Mouse (Mus musculus) intestine, postnatal 0 days (tissue): ENCODE measurements around the gene Cgas. TPM values are rescaled to one million over a fixed set of nuclear protein-coding genes. Genes with fewer than 3 reads are reported as not detected.

Experiments
- ATAC-seq: fragments of 200-750 bp; cut with Nextera tagmentation; 2 replicates; pipeline ENCODE4 v1.8.0; 2017; ENCODE audit warnings: mild to moderate bottlenecking, moderate TSS enrichment, moderate library complexity
- H3K27ac ChIP-seq: fragments of 300-500 bp; sonication (generic); 2 replicates; pipeline ENCODE4 v1.5.1; 2014; ENCODE audit warnings: mild to moderate bottlenecking, low read depth, low read length, moderate library complexity
- H3K27me3 ChIP-seq: fragments of 300-500 bp; sonication (generic); replicated peaks from 2 replicates; pipeline ENCODE4 v1.6.1; 2014; ENCODE audit warnings: low read length, mixed read lengths; ENCODE audit not compliant: control insufficient read depth, insufficient read depth
- H3K36me3 ChIP-seq: fragments of 300-500 bp; sonication (generic); 2 replicates; pipeline ENCODE4 v1.6.1; 2014; ENCODE audit warnings: mild to moderate bottlenecking, moderate library complexity; ENCODE audit not compliant: control insufficient read depth, insufficient read depth
- H3K4me1 ChIP-seq: fragments of 300-500 bp; sonication (generic); replicated peaks from 2 replicates; pipeline ENCODE4 v1.6.1; 2014; ENCODE audit warnings: antibody characterized with exemption, low read length, mixed read lengths; ENCODE audit not compliant: control insufficient read depth, insufficient read depth
- H3K4me2 ChIP-seq: fragments of 300-500 bp; sonication (generic); replicated peaks from 2 replicates; pipeline ENCODE4 v1.6.1; 2014; ENCODE audit warnings: low read depth, mild to moderate bottlenecking, moderate library complexity
- H3K4me3 ChIP-seq: fragments of 300-500 bp; sonication (generic); 2 replicates; pipeline ENCODE4 v1.5.1; 2014; ENCODE audit warnings: low read depth, low read length
- H3K9ac ChIP-seq: fragments of 300-500 bp; sonication (generic); 2 replicates; pipeline ENCODE4 v1.6.1; 2014; ENCODE audit warnings: mild to moderate bottlenecking, low read depth, low read length
- H3K9me3 ChIP-seq: fragments of 300-500 bp; sonication (generic); 2 replicates; pipeline ENCODE4 v1.6.1; 2016; ENCODE audit warnings: mixed run types; ENCODE audit not compliant: control insufficient read depth
- CTCF ChIP-seq: sonication (generic); IDR thresholded peaks from 2 replicates; pipeline ENCODE4 v1.5.1; 2016; ENCODE audit warnings: low read depth, mild to moderate bottlenecking, control low read depth, antibody characterized with exemption, moderate library complexity
- WGBS: fragments of 180-500 bp; shearing (Covaris S2); extraction: QIAGEN DNeasy Blood & Tissue Kit; methylation state at CpG from one replicate; pipeline ENCODE4 v1.1.7; 2014; 5-methylcytosine and 5-hydroxymethylcytosine counted together
- polyA plus RNA-seq: library from polyadenylated mRNA; unstranded; fragments of >200 nt; fragmentation: Nextera tagmentation; extraction: Ambion mirVana; gene quantifications from 2 replicates; pipeline ENCODE4 v1.2.1, GENCODE M21; 2015

The Cgas gene
- polyA plus RNA-seq, 1 experiment from 2014 or later: 0.96 TPM

DNA sequence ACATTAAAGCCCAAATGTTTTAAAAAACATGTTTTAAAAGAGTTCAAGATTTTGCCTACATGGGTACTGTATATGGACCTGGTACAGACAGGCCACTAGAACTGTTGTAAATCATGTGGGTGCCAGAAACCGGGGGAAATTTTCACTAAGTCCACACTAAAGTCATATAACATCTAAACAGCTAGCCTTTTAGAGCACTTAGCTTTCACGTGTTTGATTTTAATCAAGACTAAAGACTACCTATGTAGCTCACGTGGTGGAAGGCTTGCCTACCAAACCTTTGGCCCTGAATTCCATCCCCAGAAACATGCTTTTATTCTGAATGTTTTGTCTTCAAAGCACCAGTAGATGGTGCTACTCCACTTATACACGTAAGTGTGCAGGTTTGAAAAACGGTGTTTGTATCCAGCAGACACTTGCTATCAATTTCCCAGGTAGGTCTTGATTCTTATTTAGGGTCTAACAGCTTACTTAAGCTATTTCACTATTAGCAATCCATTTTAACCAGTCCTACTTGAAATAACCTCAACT lies 34.0 kb upstream of the Cgas start:
- H3K27ac ChIP-seq: no peak overlapping the region
- ATAC-seq: peak; percentile 4; the same call in 1 of the 2 replicates
- peak; percentile 80 for TF ChIP-seq CTCF

DNA sequence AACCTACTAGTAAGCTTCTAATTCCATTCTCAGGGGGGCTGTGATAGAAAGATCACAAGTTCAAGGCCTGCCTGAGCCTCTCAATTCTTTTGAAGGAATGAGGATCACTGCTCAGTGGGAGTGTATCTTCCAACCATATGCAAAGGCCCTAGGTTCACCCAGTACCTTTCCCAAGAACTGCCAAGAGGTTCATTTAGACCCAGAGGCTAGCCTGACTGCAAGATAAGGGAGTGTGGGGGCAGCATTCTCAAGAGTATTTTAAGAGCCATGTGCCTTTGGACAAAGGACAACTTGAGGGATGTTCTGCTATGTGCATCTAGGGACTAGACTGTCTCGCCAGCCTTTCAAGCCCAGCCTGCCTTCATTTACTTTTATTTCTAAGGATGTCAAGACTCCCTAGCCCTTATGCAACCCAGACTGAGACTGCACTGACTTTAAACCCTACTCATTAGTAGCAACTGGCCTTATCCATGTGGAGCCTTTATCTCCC lies 33.5 kb upstream of the Cgas start:
- Histone ChIP-seq H3K4me3 (no peak overlapping the region), H3K4me2 (no peak overlapping the region), H3K4me1 (no peaks in the 10 kb centered on the region), H3K9me3 (no peaks in the 10 kb centered on the region), H3K27ac (no peak overlapping the region), H3K27me3 (no peaks in the 10 kb centered on the region), H3K36me3 (peaks cover 36% of the 10 kb centered on the region), H3K9ac (no peak overlapping the region)
- no peak for ATAC-seq
- WGBS: 30% methylated on average over 1 of the region's 1 CpGs
- TF ChIP-seq CTCF: no peak

More for the DNA sequence above, 34.0 kb upstream of the Cgas start:
- Histone ChIP-seq H3K9ac (no peak overlapping the region), H3K4me1 (no peaks in the 10 kb centered on the region), H3K4me2 (no peak overlapping the region), H3K36me3 (peaks cover 33% of the 10 kb centered on the region), H3K27me3 (no peaks in the 10 kb centered on the region), H3K4me3 (no peak overlapping the region), H3K9me3 (no peaks in the 10 kb centered on the region)
- 6% methylated on average over 5 of the region's 5 CpGs for WGBS

DNA sequence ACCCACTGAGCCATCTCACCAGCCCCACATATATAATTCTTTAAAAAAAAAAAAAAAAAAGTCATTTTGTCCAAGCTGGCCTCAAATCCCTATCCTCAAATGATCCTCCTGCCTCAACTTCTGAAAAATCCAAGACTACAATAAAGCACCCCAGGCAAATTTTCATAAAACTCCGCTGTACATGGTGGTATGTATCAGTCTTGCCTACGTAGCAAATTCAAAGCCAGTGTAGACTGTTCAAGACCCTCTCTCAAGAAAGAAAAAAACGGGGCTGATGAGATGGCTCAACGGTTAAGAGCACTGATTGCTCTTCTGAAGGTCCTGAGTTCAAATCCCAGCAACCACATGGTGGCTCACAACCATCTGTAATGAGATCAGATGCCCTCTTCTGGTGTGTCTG lies 32.8 kb upstream of the Cgas start:
- Histone ChIP-seq H3K9me3 (no peaks in the 10 kb centered on the region), H3K27ac (no peak overlapping the region), H3K4me3 (no peak overlapping the region), H3K4me1 (no peaks in the 10 kb centered on the region), H3K4me2 (no peak overlapping the region), H3K27me3 (no peaks in the 10 kb centered on the region), H3K36me3 (peaks cover 41% of the 10 kb centered on the region), H3K9ac (no peak overlapping the region)
- 83% methylated on average over 4 of the region's 4 CpGs for WGBS
- TF ChIP-seq CTCF: no peak
- no peak for ATAC-seq

DNA sequence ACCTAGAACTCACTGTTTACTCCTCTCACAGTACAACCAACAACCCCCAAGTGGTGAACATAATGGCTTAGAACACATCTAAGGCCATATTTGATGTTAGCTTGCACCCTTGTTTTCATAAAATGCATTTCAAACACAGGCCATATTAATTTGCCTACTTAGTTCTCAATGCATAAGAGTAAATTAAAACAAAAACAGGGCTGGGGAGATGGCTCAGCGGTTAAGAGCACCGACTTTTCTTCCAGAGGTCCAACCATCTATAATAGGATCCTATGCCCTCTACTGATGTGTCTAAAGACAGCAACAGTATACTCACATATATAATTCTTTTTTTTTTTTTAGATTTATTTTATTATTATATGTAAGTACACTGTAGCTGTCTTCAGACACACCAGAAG lies 32.3 kb upstream of the Cgas start:
- Histone ChIP-seq H3K36me3 (peaks cover 45% of the 10 kb centered on the region), H3K9me3 (no peaks in the 10 kb centered on the region), H3K4me2 (no peak overlapping the region), H3K27me3 (no peaks in the 10 kb centered on the region), H3K27ac (no peak overlapping the region), H3K4me3 (no peak overlapping the region), H3K9ac (no peak overlapping the region), H3K4me1 (no peaks in the 10 kb centered on the region)
- no peak for TF ChIP-seq CTCF
- ATAC-seq: no peak
- 91% methylated on average over 2 of the region's 2 CpGs for WGBS

DNA sequence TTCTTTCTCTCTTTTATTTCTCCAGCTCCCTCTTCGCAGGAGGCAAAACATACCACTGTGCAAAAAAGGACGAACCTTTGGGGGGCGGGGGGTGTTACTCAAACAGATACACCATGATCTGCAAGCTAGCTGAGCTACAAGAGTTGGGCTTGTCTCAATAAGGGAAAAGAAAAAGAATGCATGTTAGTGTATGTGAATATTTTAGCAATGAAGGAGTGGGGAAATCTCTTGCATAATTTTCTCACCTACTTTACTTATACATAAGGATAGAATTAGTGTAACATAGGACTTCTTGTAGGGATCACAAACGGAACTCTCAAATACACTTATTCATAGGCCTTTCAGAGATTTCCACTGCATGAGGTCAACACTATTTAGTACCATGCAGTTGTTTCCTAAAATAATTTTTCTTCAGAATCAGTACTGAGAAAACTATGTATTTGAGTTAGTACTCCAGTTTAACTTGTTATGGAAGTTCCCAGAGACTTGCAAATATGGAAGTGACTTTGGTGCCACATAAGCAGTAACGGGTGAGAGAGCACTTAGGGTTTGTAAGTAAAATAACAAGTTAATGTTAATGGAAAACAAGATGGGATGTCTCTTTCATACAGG lies 31.8 kb upstream of the Cgas start:
- ATAC-seq: no peak
- WGBS: 80% methylated on average over 5 of the region's 5 CpGs
- TF ChIP-seq CTCF: no peak
- Histone ChIP-seq H3K27ac (no peak overlapping the region), H3K4me1 (no peaks in the 10 kb centered on the region), H3K36me3 (peaks cover 44% of the 10 kb centered on the region), H3K4me2 (no peak overlapping the region), H3K27me3 (no peaks in the 10 kb centered on the region), H3K9me3 (no peaks in the 10 kb centered on the region), H3K4me3 (no peak overlapping the region), H3K9ac (no peak overlapping the region)

DNA sequence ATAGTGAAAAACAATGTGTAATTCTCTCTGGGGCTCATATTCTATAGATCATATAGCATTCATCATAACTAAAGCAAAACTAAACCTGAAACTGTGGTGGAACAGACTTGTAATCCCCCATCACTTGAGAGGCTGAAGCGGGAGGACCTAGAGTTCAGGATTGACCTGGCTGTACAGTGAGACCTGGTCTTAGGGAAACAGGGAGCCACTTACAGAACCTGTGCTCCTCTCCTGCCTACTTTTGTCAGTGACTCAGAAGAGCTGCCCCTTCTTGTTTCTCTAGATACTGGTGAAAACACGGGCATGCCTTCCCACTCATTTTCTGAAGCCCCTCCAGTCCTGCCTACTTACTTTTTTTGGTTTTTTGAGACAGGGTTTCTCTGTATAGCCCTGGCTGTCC lies 31.2 kb upstream of the Cgas start:
- 77% methylated on average over 2 of the region's 2 CpGs for WGBS
- no peaks in the 10 kb centered on the region for H3K4me1 ChIP-seq
- no peak overlapping the region for H3K4me2 ChIP-seq
- no peak for ATAC-seq
- no peak overlapping the region for H3K9ac ChIP-seq
- no peak for TF ChIP-seq CTCF
- no peak overlapping the region for H3K27ac ChIP-seq
- no peaks in the 10 kb centered on the region for H3K9me3 ChIP-seq
- H3K27me3 ChIP-seq: no peaks in the 10 kb centered on the region
- no peak overlapping the region for H3K4me3 ChIP-seq
- peaks cover 47% of the 10 kb centered on the region for H3K36me3 ChIP-seq
